Mouse (Mus musculus): ENCODE measurements around the gene Limd2. TPM values are rescaled to one million over a fixed set of nuclear protein-coding genes. Genes with fewer than 3 reads are reported as not detected.

Limd2 gene
- polyA plus RNA-seq, 1 experiment from 2014 or later, result 240 TPM

DNA sequence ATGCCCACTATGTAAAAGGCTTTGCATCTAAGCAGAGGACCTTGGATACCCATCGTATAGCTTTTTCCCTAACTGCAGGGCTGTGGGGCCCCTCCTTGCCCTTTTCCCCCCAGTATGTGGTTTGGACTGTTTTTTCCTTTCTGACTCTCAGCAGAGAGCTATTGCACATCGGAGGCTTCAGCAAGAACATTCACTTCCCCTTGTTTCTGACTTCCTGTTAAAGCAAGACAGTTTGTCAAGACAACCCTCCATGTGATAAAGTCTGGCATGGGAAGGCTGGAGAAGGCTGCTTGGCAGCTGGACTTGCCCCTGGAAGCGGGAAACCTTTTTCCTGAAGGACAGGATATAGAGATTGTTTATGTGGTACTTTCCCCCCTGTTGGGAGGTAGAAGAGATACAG lies 37.9 kb downstream of the Limd2 start:
- H3K9me3 ChIP-seq (replicated peaks; ENCODE audit: control insufficient read depth, low read length), result no peaks in the 10 kb centered on the region
- ATAC-seq, result no peak
- H3K9ac ChIP-seq (ENCODE audit: low read length), result no peak overlapping the region
- H3K4me2 ChIP-seq (ENCODE audit: low read length), result no peak overlapping the region
- H3K4me1 ChIP-seq (ENCODE audit: control insufficient read depth, insufficient read depth, low read length), result no peaks in the 10 kb centered on the region
- no peak overlapping the region for H3K4me3 ChIP-seq (ENCODE audit: low read depth, low read length)
- H3K27me3 ChIP-seq (replicated peaks; ENCODE audit: control insufficient read depth, insufficient read depth, low read length), result no peaks in the 10 kb centered on the region
- no peak overlapping the region for H3K27ac ChIP-seq (ENCODE audit: low read depth, low read length)
- WGBS, result 92% methylated on average over 3 of the region's 3 CpGs
- H3K36me3 ChIP-seq (ENCODE audit: control insufficient read depth, insufficient read depth, low read length), result peaks cover 48% of the 10 kb centered on the region
- DNase-seq (ENCODE audit: low spot score), result no peak

DNA sequence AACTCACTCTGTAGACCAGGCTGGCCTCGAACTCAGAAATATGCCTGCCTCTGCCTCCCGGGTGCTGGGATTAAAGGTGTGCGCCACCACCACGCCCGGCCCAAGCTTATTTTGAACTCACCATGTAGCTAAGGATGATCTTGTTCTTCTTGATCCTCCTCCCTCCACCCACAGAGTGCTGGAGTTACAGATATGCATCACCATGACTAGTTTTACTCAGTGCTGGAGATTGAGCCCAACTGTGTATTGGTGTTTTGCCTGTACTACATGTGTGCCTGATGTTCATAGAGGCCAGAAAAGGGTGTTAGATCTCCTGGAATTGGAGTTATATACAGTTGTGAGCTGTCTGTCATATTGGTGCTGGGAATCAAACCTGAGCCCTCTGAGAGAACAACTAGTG lies 38.4 kb downstream of the Limd2 start:
- Histone ChIP-seq H3K4me1 (ENCODE audit: control insufficient read depth, insufficient read depth, low read length) (no peaks in the 10 kb centered on the region), H3K9ac (ENCODE audit: low read length) (no peak overlapping the region), H3K4me2 (ENCODE audit: low read length) (no peak overlapping the region), H3K9me3 (replicated peaks; ENCODE audit: control insufficient read depth, low read length) (no peaks in the 10 kb centered on the region), H3K27me3 (replicated peaks; ENCODE audit: control insufficient read depth, insufficient read depth, low read length) (no peaks in the 10 kb centered on the region), H3K4me3 (ENCODE audit: low read depth, low read length) (no peak overlapping the region), H3K27ac (ENCODE audit: low read depth, low read length) (no peak overlapping the region), H3K36me3 (ENCODE audit: control insufficient read depth, insufficient read depth, low read length) (peaks cover 52% of the 10 kb centered on the region)
- no peak for ATAC-seq
- 98% methylated on average over 5 of the region's 5 CpGs for WGBS
- DNase-seq (ENCODE audit: low spot score), result no peak

- H3K4me2 ChIP-seq (ENCODE audit: low read length), result no peak overlapping the region
- ATAC-seq, result no peak
- H3K9ac ChIP-seq (ENCODE audit: low read length), result no peak overlapping the region
- no peak overlapping the region for H3K27ac ChIP-seq (ENCODE audit: low read depth, low read length)
- H3K4me1 ChIP-seq (ENCODE audit: control insufficient read depth, insufficient read depth, low read length), result no peaks in the 10 kb centered on the region
- no peaks in the 10 kb centered on the region for H3K27me3 ChIP-seq (replicated peaks; ENCODE audit: control insufficient read depth, insufficient read depth, low read length)
- peaks cover 22% of the 10 kb centered on the region for H3K36me3 ChIP-seq (ENCODE audit: control insufficient read depth, insufficient read depth, low read length)
- no peak for DNase-seq (ENCODE audit: low spot score)
- H3K4me3 ChIP-seq (ENCODE audit: low read depth, low read length), result no peak overlapping the region
- no peaks in the 10 kb centered on the region for H3K9me3 ChIP-seq (replicated peaks; ENCODE audit: control insufficient read depth, low read length)
Observed at GRCm38 (mm10) chr11:106111688-106112087, 49.0 kb downstream of the Limd2 start.

Other genes with a start within 250 kb of the Limd2 start
- gene Cyb561, start 207.5 kb downstream of the Limd2 start, polyA plus RNA-seq (2014; fragmentation: Nextera tagmentation; extraction: Ambion mirVana), result 26.0 and 32.5 TPM in 2 replicates
- gene Ace, start 192.9 kb downstream of the Limd2 start, polyA plus RNA-seq (2014; fragmentation: Nextera tagmentation; extraction: Ambion mirVana), result 1.9 and 3.1 TPM in 2 replicates
- not detected in 2 replicates for gene Ace3, start 166.2 kb downstream of the Limd2 start, polyA plus RNA-seq (2014; fragmentation: Nextera tagmentation; extraction: Ambion mirVana)
- 0.48 and 0.57 TPM in 2 replicates for gene Kcnh6, start 152.7 kb downstream of the Limd2 start, polyA plus RNA-seq (2014; fragmentation: Nextera tagmentation; extraction: Ambion mirVana)
- gene Dcaf7, start 124.0 kb downstream of the Limd2 start, polyA plus RNA-seq (2014; fragmentation: Nextera tagmentation; extraction: Ambion mirVana), result 76.2 and 93.6 TPM in 2 replicates
- 5.7 and 7.0 TPM in 2 replicates for gene Taco1, start 94.8 kb downstream of the Limd2 start, polyA plus RNA-seq (2014; fragmentation: Nextera tagmentation; extraction: Ambion mirVana)
- 9.0 and 11.0 TPM in 2 replicates for gene Map3k3, start 76.2 kb downstream of the Limd2 start, polyA plus RNA-seq (2014; fragmentation: Nextera tagmentation; extraction: Ambion mirVana)
- gene Gm10840, start within 50 bp of the Limd2 start, polyA plus RNA-seq (2014; fragmentation: Nextera tagmentation; extraction: Ambion mirVana), result not detected in 2 replicates
- gene Strada, start 41.3 kb upstream of the Limd2 start, polyA plus RNA-seq (2014; fragmentation: Nextera tagmentation; extraction: Ambion mirVana), result 31.1 and 34.1 TPM in 2 replicates
- gene Ccdc47, start 55.5 kb upstream of the Limd2 start, polyA plus RNA-seq (2014; fragmentation: Nextera tagmentation; extraction: Ambion mirVana), result 71.0 and 80.1 TPM in 2 replicates
- gene Ddx42, start 56.1 kb upstream of the Limd2 start, polyA plus RNA-seq (2014; fragmentation: Nextera tagmentation; extraction: Ambion mirVana), result 65.6 and 75.2 TPM in 2 replicates
- gene Ftsj3, start 95.2 kb upstream of the Limd2 start, polyA plus RNA-seq (2014; fragmentation: Nextera tagmentation; extraction: Ambion mirVana), result 34.6 and 35.8 TPM in 2 replicates
- gene Psmc5, start 95.3 kb upstream of the Limd2 start, polyA plus RNA-seq (2014; fragmentation: Nextera tagmentation; extraction: Ambion mirVana), result 279 and 286 TPM in 2 replicates
- 11.1 and 11.7 TPM in 2 replicates for gene Smarcd2, start 112.1 kb upstream of the Limd2 start, polyA plus RNA-seq (2014; fragmentation: Nextera tagmentation; extraction: Ambion mirVana)
- 0.05 and 0.22 TPM in 2 replicates for gene Tcam1, start 115.8 kb upstream of the Limd2 start, polyA plus RNA-seq (2014; fragmentation: Nextera tagmentation; extraction: Ambion mirVana)
- gene Gh, start 141.0 kb upstream of the Limd2 start, polyA plus RNA-seq (2014; fragmentation: Nextera tagmentation; extraction: Ambion mirVana), result not detected in 2 replicates
- gene Cd79b, start 153.9 kb upstream of the Limd2 start, polyA plus RNA-seq (2014; fragmentation: Nextera tagmentation; extraction: Ambion mirVana), result 0.79 and 0.95 TPM in 2 replicates
- not detected in 2 replicates for gene Scn4a, start 192.4 kb upstream of the Limd2 start, polyA plus RNA-seq (2014; fragmentation: Nextera tagmentation; extraction: Ambion mirVana)
- gene Prr29, start 204.6 kb upstream of the Limd2 start, polyA plus RNA-seq (2014; fragmentation: Nextera tagmentation; extraction: Ambion mirVana), result not detected in 2 replicates
- 16.0 and 17.9 TPM in 2 replicates for gene Icam2, start 227.2 kb upstream of the Limd2 start, polyA plus RNA-seq (2014; fragmentation: Nextera tagmentation; extraction: Ambion mirVana)